Mouse (Mus musculus) ovary, postnatal 14 days (tissue): Measurements from ENCODE around the gene Creb5.

Experiments
- DNase-seq: peaks from one replicate; pipeline ENCODE4 v3.0.0; 2022; ENCODE audit warnings: low spot score

The Creb5 gene

DNA sequence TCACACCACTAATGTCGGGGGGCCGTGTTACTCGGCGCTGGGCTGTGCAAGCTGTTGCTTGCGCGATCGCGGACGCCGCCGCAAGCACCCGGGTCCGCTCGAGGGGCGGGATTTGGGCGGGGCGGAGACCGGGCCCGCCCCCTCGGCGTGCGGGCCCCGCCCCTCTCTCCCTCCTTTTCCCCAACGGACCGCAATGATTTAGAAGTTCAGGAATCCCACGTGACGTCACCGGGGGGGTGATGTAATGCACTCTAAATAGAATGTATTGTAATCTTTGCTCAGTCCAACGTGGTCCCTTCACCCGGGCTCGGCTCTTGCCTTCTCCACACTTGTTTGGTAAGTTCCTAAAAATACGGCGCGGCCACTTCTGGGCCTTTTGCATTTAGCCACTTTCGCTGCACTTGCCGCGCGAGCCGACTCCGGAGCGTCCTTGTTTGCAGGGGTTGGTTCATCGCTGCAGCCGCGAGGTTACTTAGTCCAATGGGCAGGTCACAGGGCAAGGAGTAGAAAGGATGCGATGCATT is at the start of gene Creb5:
TSS of gene Creb5 (plus strand) at position 233 of the 524 bp plus-strand sequence.
- peak; percentile 54 for DNase-seq

- no peak for DNase-seq
These were observed 27.2 kb upstream of the Creb5 start for GRCm38 (mm10) chr6:53259841-53260240.

DNA sequence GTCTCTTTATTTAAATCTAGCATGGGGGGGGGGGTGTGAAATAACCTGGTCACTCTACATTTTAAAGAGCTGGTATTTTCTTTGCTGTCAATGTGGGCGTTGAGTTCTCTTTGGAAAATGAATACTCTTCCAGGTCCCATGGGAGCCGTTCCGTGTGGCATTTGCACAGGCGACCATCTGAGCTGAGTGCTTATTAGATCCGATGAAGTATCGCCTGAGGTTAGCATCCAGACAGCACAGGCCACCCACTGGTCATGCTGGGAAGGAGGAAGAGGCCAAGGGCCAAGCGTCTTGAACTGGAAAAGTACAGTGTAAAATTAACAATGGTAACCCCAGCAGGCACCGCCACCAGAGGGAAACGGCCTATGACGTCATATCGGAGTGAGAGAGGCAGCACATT is 24.7 kb upstream of the Creb5 start:
- no peak for DNase-seq

GRCm38 (mm10) chr6:53267036-53267435 is 20.0 kb upstream of the Creb5 start:
- no peak for DNase-seq

DNA sequence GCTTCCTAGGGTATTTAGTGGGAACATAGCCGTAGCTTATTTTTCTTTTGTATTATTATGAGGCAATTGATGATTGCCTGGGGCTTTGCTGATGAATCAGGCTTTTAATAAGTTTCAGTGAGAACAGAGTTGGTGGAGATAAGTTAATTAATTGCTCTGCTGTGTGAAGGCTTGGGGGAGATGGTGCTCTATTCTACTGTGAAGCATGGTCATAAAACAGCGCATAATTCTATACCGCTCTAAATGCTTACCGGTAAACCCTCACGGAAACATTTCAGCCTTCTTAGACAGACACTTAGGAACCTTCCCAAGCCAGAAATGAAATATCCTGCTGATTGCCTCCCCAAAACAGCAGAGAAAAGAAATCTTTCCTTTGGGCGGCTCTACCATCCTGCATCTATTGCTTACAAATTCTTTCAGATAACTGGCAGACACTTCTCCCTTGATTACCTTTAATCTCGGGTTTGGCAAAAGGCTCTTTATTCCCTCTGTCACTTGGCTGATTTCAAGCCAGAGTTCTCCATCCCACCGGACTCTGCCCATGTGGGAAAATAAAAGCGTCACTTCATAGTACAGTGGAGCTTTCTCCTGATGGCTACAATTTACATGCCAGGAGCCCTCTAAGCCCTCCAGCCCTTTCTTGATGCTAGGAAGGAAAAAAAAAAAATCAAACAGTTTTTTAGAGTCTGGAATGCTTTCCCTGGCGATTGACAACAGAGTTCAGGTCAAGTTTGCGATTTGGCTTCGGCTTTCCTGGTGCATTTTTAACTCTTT is 19.2 kb upstream of the Creb5 start:
- DNase-seq, result no peak

- no peak for DNase-seq
These were observed 15.9 kb upstream of the Creb5 start for GRCm38 (mm10) chr6:53271216-53271615.

DNA sequence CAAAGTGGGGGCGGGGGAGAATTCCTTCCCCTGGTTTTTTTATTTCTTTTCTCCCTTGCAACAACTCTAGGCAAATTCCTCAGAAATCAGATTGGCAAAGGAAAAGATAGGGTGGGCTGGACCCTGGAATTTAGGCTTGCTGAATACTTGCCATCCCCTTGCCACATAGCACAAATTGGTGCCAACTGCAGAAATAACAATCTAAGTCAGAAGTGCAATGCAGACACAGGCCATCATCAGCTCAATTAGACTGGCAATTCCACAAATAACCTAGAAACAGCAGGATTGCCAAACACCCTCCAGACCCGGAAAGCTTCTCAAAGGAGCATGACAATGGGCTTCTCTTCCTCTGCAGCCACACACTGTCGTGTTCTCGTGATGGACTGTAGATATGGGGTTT is 15.4 kb upstream of the Creb5 start:
- DNase-seq, result no peak

GRCm38 (mm10) chr6:53286389-53287037 is 557 bp upstream of the Creb5 start:
- peak; percentile 4 for DNase-seq

GRCm38 (mm10) chr6:53287562-53288381 is 702 bp downstream of the Creb5 start:
- DNase-seq, result peak; percentile 11

GRCm38 (mm10) chr6:53288584-53289558 is 1.8 kb downstream of the Creb5 start:
- no peak for DNase-seq

DNA sequence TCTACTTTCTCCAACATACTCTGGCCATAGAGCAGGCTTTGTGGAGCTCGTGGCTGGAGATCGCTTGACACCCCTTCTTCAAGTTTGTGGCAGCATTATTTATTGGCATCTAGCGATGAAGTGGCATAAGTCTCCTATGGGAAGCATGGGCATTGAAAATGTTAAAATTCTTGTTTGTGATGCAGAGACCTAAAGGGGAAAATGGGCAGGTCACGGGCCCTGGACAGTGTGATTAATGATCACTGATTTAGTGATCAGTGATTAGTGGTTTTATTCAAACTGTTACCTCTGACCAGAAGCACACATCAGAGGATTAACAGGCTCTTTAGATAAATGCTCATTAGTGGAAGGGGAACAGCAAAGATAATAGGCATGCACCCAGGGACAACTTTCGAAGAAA is 2.6 kb downstream of the Creb5 start:
- no peak for DNase-seq

DNA sequence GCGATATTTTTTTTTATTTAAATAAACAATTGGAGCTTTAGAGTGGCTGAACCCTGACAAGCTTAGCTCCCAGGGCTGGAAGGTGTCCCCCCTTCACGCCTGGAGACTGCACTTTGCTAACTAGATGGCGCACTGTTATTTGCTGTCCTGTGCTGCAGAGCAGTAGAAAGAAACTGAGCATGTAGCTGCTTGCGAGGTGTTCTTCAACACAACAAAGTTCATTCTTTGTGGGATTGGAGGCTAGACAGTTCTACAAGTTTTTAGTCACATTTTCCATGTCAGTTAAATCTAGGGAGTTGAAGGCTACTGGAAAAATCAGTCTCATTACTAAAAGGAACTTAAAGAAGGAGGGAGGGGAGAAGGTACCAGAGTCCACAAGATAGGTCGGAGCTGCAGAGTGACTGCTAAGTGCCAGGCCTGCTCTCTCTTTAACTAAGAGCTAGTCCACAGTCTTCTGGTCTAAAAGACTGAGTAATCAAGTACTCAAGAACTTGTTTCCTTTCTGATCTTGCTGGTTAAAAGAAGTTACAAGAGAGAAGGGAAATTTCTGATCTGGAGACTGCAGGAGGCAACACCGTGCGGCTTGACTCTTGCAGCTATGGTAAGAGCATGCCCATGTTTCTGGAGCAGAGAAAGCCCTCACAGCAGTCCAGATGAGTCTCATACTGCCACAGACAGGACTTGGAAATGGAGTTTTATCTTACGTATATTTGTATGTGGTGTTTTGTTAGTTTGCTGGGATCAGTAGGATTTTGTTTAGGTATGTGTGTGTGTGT is 3.3 kb downstream of the Creb5 start:
- DNase-seq, result no peak

- DNase-seq, result no peak
These were observed 5.9 kb downstream of the Creb5 start for GRCm38 (mm10) chr6:53292931-53293330.

DNA sequence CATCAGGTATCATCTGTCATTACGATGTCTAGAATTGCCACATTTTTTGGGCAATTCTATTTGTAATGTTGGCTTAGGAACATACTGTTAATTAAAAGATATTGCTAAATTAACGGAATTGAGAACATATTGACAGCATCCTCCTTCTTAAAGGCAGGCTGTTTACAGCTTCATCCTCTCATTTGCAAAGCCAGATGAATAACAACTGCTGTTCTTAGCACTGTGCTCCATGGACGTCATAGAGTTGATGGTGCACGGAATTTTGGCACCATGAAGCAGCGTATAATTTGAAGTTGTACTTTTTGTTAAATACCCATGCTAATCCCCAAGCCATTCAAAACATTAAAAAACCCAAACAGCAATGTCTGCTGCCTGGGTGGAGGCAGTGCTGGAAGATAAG is 10.8 kb downstream of the Creb5 start:
- DNase-seq, result no peak

DNA sequence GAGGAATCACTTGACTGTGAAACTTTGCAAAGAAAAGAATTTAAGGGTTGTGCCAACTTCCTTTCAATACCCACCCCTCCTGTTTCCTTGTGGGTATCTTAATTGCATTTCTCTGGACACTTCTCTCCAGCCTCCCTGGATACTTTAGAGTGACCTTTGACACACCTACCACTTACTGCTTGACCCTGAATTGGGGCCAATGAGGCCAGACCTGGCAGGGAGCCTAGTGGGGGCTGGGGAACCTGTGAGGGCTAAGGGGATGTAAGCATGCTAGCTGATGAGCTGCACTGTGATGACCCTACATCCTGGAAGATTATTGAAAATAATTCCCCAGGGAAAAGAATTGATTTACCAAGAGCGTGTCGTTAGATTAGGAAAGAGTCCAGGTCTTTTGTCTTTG is 17.1 kb downstream of the Creb5 start:
- DNase-seq, result no peak

- DNase-seq, result no peak
These were observed 19.1 kb downstream of the Creb5 start for GRCm38 (mm10) chr6:53306156-53306555.

- no peak for DNase-seq
These were observed 19.6 kb downstream of the Creb5 start for GRCm38 (mm10) chr6:53306710-53307109.

GRCm38 (mm10) chr6:53308684-53309083 is 21.6 kb downstream of the Creb5 start:
- DNase-seq, result no peak

DNA sequence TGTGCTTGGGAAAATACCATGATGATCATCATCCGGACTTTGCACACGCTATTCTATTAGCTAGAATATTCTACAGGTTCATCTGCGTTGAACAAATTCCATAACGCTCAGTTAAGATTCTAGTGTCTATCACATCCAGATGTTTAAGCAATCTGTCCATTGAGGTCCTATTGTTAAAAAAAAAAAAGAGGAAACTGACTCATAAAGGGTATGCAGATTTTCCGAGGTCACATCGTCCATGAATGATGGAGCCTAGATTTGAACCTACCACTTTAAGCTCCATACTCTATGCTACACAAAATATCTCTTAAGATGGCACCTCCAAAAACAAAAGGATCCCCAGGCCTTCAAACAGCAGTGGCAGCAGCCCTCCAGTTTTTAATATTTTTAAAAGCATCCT is 26.5 kb downstream of the Creb5 start:
- no peak for DNase-seq

- DNase-seq, result no peak
These were observed 27.1 kb downstream of the Creb5 start for GRCm38 (mm10) chr6:53314126-53314525.
